Mouse (Mus musculus) olfactory bulb, adult 2 months (tissue): Measurements from ENCODE around the gene C2.

Source experiments
- CTCF ChIP-seq: fragments of 200-500 bp; IDR thresholded peaks from 2 replicates; pipeline ENCODE4 v1.5.1; 2012; ENCODE audit warnings: low read depth, mild to moderate bottlenecking, low read length, moderate library complexity; ENCODE audit not compliant: insufficient read depth
- POLR2A ChIP-seq: fragments of 200-500 bp; IDR thresholded peaks from 2 replicates; pipeline ENCODE4 v1.6.1; 2012; ENCODE audit warnings: mild to moderate bottlenecking, low read depth, low read length, moderate library complexity; ENCODE audit not compliant: insufficient read depth

- TF ChIP-seq POLR2A: no peak
- TF ChIP-seq CTCF: no peak
These were observed 39.4 kb downstream of the C2 start for GRCm38 (mm10) chr17:34858670-34859069.
